ENCODE assay signal across 8 mouse cellular contexts in the genomic region with DNA sequence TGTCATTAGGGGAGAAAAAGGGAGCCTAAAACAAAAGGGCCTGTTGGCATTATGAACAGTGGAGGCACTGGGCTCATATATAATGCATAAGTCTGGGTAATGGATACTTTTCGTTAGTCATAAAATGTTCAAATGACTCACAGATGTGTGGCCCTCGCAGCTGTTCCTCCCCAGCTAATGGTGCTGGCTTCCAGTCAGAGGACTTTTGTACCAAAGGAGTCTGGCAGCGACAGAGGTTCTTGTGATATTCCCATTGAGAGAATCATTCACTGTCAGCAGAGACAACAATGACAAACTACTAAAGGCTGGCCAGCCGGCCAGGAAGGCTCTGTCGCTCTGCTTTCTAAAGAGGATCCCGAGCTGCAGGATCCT. TPM values are rescaled to one million over a fixed set of nuclear protein-coding genes. Genes with fewer than 3 reads are reported as not detected.
DNase-seq lines count a peak whose midpoint lies in the region; ATAC-seq and TF ChIP-seq lines count a peak whose summit lies in the region.
"Had no signal": no experiment of that assay in that cellular context is flagged by ENCODE, and none has a peak within 500 bp of the region (broad histone marks: within the 10 kb centered on the region; RNA-seq: fewer than 3 reads in every experiment).

No protein-coding gene starts in this region.

- peak; percentile 42 for DNase-seq in neural tube, embryonic 11.5 days (ENCODE audit: low spot score)
- DNase-seq in neural tube, embryonic 10.5 days (ENCODE audit: extremely low spot score, low spot score): no peak
- DNase-seq in kidney, postnatal 0 days (ENCODE audit: low spot score): peak; percentile 75
- DNase-seq in liver, postnatal 0 days: no peak
- DNase-seq in left cerebral cortex, postnatal 4 days: no peak
- DNase-seq in B cell, adult 2 months: no peak
- DNase-seq: right cerebral cortex, postnatal 25 days had no signal

- no peaks in the 10 kb centered on the region for H3K27me3 ChIP-seq in neural tube, embryonic 11.5 days (ENCODE audit: control insufficient read depth, insufficient read depth, low read length)
- H3K27me3 ChIP-seq in forebrain, embryonic 16.5 days (replicated peaks; ENCODE audit: control insufficient read depth, insufficient read depth, low read length): no peaks in the 10 kb centered on the region
- H3K27me3 ChIP-seq in kidney, postnatal 0 days (ENCODE audit: insufficient read depth, low read length): no peaks in the 10 kb centered on the region
- H3K27me3 ChIP-seq in liver, postnatal 0 days (ENCODE audit: insufficient read depth, low read length): no peaks in the 10 kb centered on the region

- no peak for ATAC-seq in neural tube, embryonic 11.5 days (ENCODE audit: insufficient read depth, low FRiP score, low TSS enrichment)
- ATAC-seq in forebrain, embryonic 16.5 days: peak; percentile 68
- ATAC-seq in kidney, postnatal 0 days (replicated peaks; ENCODE audit: low FRiP score, low read depth): no peak
- no peak for ATAC-seq in liver, postnatal 0 days

- TF ChIP-seq EP300 in liver, postnatal 0 days (IDR thresholded peaks at IDR 0.05; ENCODE audit: low read depth): no peak

- no peak overlapping the region for H3K4me3 ChIP-seq in neural tube, embryonic 11.5 days (ENCODE audit: low read depth, low read length)
- no peak overlapping the region for H3K4me3 ChIP-seq in forebrain, embryonic 16.5 days (replicated peaks; ENCODE audit: low read length)
- H3K4me3 ChIP-seq in kidney, postnatal 0 days (replicated peaks; ENCODE audit: low read depth, low read length): no peak overlapping the region
- no peak overlapping the region for H3K4me3 ChIP-seq in liver, postnatal 0 days (ENCODE audit: low read depth, low read length)

- 24% methylated on average over 6 of the region's 6 CpGs for WGBS in neural tube, embryonic 11.5 days
- WGBS in forebrain, embryonic 16.5 days: 17% methylated on average over 6 of the region's 6 CpGs
- WGBS in kidney, postnatal 0 days: 34% methylated on average over 6 of the region's 6 CpGs
- 67% methylated on average over 6 of the region's 6 CpGs for WGBS in liver, postnatal 0 days (ENCODE audit: insufficient replicate concordance)

- H3K27ac ChIP-seq in neural tube, embryonic 11.5 days (ENCODE audit: low read depth, low read length): peak overlapping the region; percentile 70; the same call in 1 of the 2 replicates
- H3K27ac ChIP-seq in forebrain, embryonic 16.5 days (ENCODE audit: low read length): peak overlapping the region; percentile 61
- H3K27ac ChIP-seq in kidney, postnatal 0 days: peak overlapping the region; percentile 68; the same call in 1 of the 2 replicates
- no peak overlapping the region for H3K27ac ChIP-seq in liver, postnatal 0 days (ENCODE audit: low read depth)

- H3K4me2 ChIP-seq in neural tube, embryonic 11.5 days (ENCODE audit: low read depth): no peak overlapping the region
- no peak overlapping the region for H3K4me2 ChIP-seq in forebrain, embryonic 16.5 days (ENCODE audit: low read length)
- H3K4me2 ChIP-seq in kidney, postnatal 0 days (ENCODE audit: low read length): no peak overlapping the region
- no peak overlapping the region for H3K4me2 ChIP-seq in liver, postnatal 0 days (ENCODE audit: low read depth, low read length)

- no peaks in the 10 kb centered on the region for H3K9me3 ChIP-seq in neural tube, embryonic 11.5 days (ENCODE audit: control insufficient read depth, low read length)
- H3K9me3 ChIP-seq in forebrain, embryonic 16.5 days (ENCODE audit: control insufficient read depth, low read length): no peaks in the 10 kb centered on the region
- H3K9me3 ChIP-seq in kidney, postnatal 0 days (replicated peaks; ENCODE audit: low read length): no peaks in the 10 kb centered on the region
- H3K9me3 ChIP-seq in liver, postnatal 0 days (ENCODE audit: low read length): no peaks in the 10 kb centered on the region

- no peak for TF ChIP-seq CTCF in kidney, postnatal 0 days (IDR thresholded peaks at IDR 0.05; ENCODE audit: low read depth)
- TF ChIP-seq CTCF in liver, postnatal 0 days (IDR thresholded peaks at IDR 0.05; ENCODE audit: low read depth): no peak

- H3K36me3 ChIP-seq in neural tube, embryonic 11.5 days (ENCODE audit: control insufficient read depth, insufficient read depth, low read length): no peaks in the 10 kb centered on the region
- H3K36me3 ChIP-seq in forebrain, embryonic 16.5 days (ENCODE audit: control insufficient read depth, insufficient read depth): no peaks in the 10 kb centered on the region
- H3K36me3 ChIP-seq in kidney, postnatal 0 days (ENCODE audit: insufficient read depth, low read length): no peaks in the 10 kb centered on the region
- H3K36me3 ChIP-seq in liver, postnatal 0 days (replicated peaks; ENCODE audit: insufficient read depth, low read length): no peaks in the 10 kb centered on the region

- peaks cover 2% of the 10 kb centered on the region; the same call in 1 of the 2 replicates for H3K4me1 ChIP-seq in neural tube, embryonic 11.5 days (ENCODE audit: control insufficient read depth, insufficient read depth, low read length)
- peaks cover 13% of the 10 kb centered on the region for H3K4me1 ChIP-seq in forebrain, embryonic 16.5 days (replicated peaks; ENCODE audit: control insufficient read depth, insufficient read depth, low read length)
- no peaks in the 10 kb centered on the region for H3K4me1 ChIP-seq in kidney, postnatal 0 days (replicated peaks; ENCODE audit: insufficient read depth, low read length)
- no peaks in the 10 kb centered on the region for H3K4me1 ChIP-seq in liver, postnatal 0 days (ENCODE audit: insufficient read depth)

- no peak overlapping the region for H3K9ac ChIP-seq in neural tube, embryonic 11.5 days (ENCODE audit: low read length)
- no peak overlapping the region for H3K9ac ChIP-seq in forebrain, embryonic 16.5 days (replicated peaks; ENCODE audit: low read depth, low read length)
- no peak overlapping the region for H3K9ac ChIP-seq in kidney, postnatal 0 days (ENCODE audit: low read depth, low read length)
- no peak overlapping the region for H3K9ac ChIP-seq in liver, postnatal 0 days (replicated peaks)

- intact Hi-C loops in left cerebral cortex, postnatal 4 days (cut with DNase I): no loop called here

RNA-seq across cellular contexts. Expression of a gene that starts 21.5 kb away (rescaled TPM):
- polyA plus RNA-seq in neural tube, embryonic 11.5 days (2014; fragmentation: Nextera tagmentation; extraction: Ambion mirVana): 250 and 260 TPM in 2 replicates
- 294 and 316 TPM in 2 replicates for polyA plus RNA-seq in forebrain, embryonic 16.5 days (2015; fragmentation: Nextera tagmentation; extraction: Ambion mirVana)
- 353 and 364 TPM in 2 replicates for polyA plus RNA-seq in kidney, postnatal 0 days (2015; fragmentation: Nextera tagmentation; extraction: Ambion mirVana)
- polyA plus RNA-seq in liver, postnatal 0 days (2015; fragmentation: Nextera tagmentation; extraction: Ambion mirVana): 213 and 215 TPM in 2 replicates
- total RNA-seq in left cerebral cortex, postnatal 4 days (2021): 100 to 1,000 TPM; 269 to 291 TPM

RNA-seq across cellular contexts. Expression of a gene that starts 21.7 kb away (rescaled TPM):
- polyA plus RNA-seq in neural tube, embryonic 11.5 days (2014; fragmentation: Nextera tagmentation; extraction: Ambion mirVana): 40.1 and 42.5 TPM in 2 replicates
- 39.4 and 43.8 TPM in 2 replicates for polyA plus RNA-seq in forebrain, embryonic 16.5 days (2015; fragmentation: Nextera tagmentation; extraction: Ambion mirVana)
- 25.9 and 28.8 TPM in 2 replicates for polyA plus RNA-seq in kidney, postnatal 0 days (2015; fragmentation: Nextera tagmentation; extraction: Ambion mirVana)
- 8.9 and 10.0 TPM in 2 replicates for polyA plus RNA-seq in liver, postnatal 0 days (2015; fragmentation: Nextera tagmentation; extraction: Ambion mirVana)
- 10 to 100 TPM; 41.6 to 44.5 TPM for total RNA-seq in left cerebral cortex, postnatal 4 days (2021)

RNA-seq across cellular contexts. Expression of a gene that starts 23.1 kb away (rescaled TPM):
- 46.4 and 52.4 TPM in 2 replicates for polyA plus RNA-seq in neural tube, embryonic 11.5 days (2014; fragmentation: Nextera tagmentation; extraction: Ambion mirVana)
- polyA plus RNA-seq in forebrain, embryonic 16.5 days (2015; fragmentation: Nextera tagmentation; extraction: Ambion mirVana): 32.2 and 36.0 TPM in 2 replicates
- polyA plus RNA-seq in kidney, postnatal 0 days (2015; fragmentation: Nextera tagmentation; extraction: Ambion mirVana): 21.5 and 24.6 TPM in 2 replicates
- 5.5 and 6.1 TPM in 2 replicates for polyA plus RNA-seq in liver, postnatal 0 days (2015; fragmentation: Nextera tagmentation; extraction: Ambion mirVana)
- total RNA-seq in left cerebral cortex, postnatal 4 days (2021): 10 to 100 TPM; 17.8 to 18.8 TPM

Comparison
In these comparisons a context has a peak if more than half of its experiments do, and no peak if none do; other contexts are left out.
1. DNase-seq: peak in neural tube, embryonic 11.5 days (single experiment) and kidney, postnatal 0 days (single experiment); none in neural tube, embryonic 10.5 days (single experiment), liver, postnatal 0 days (single experiment), left cerebral cortex, postnatal 4 days (single experiment) and B cell, adult 2 months (0 of 2).